Mouse (Mus musculus): ENCODE results near the gene Slc25a33. TPM values are rescaled to one million over a fixed set of nuclear protein-coding genes. Genes with fewer than 3 reads are reported as not detected.
A peak's percentile ranks its signal among the peaks of the same experiment; 100 is the strongest.
"Not testable (repeated sequence)": the region's sequence is repeated elsewhere in the genome, so short reads cannot be mapped to it uniquely, and the experiment has no call there.

Gene Slc25a33
- 31.8 and 32.7 TPM in 2 replicates for polyA plus RNA-seq (2015; fragmentation: Nextera tagmentation; extraction: Ambion mirVana)

DNA sequence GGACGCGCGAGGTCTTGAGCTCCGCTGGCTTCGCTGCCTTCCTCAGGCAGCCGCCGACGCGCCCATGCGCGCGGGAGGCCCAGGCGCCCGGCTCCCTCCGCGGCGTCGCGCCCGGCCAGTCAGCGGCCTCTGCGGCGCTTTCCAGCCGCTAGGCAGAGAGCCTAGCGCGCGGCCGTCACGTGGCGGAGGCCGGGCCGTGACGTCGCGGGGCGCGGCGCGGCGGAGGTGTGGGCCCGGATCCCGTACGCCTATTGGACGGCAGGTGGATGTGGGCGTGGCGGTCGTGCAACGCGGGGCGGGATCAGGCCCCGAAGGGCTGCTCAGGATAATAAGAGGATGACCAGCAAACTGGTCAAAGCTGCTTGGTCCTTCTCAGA is at the start of gene Slc25a33:
Gene Slc25a33, minus strand, starts transcription at position 184 of the 377 bp plus-strand sequence.
- peak within 1 kb of the TSS; percentile 86 for H3K27ac ChIP-seq (replicated peaks)
- whole genome bisulfite sequencing, result under 1% methylated on average over 44 of the region's 51 CpGs
- peaks cover 4% of the 10 kb centered on the region; the same call in 1 of the 2 replicates for H3K27me3 ChIP-seq
- peak within 1 kb of the TSS; percentile 98 for H3K4me2 ChIP-seq
- H3K9ac ChIP-seq, result peak within 1 kb of the TSS; percentile 92
- ATAC-seq (ENCODE audit: low read depth), result peak; percentile 95
- peak within 1 kb of the TSS; percentile 78 for H3K4me3 ChIP-seq
- H3K36me3 ChIP-seq, result no peaks in the 10 kb centered on the region
- H3K9me3 ChIP-seq, result no peaks in the 10 kb centered on the region
- H3K4me1 ChIP-seq (replicated peaks), result peaks cover 31% of the 10 kb centered on the region

DNA sequence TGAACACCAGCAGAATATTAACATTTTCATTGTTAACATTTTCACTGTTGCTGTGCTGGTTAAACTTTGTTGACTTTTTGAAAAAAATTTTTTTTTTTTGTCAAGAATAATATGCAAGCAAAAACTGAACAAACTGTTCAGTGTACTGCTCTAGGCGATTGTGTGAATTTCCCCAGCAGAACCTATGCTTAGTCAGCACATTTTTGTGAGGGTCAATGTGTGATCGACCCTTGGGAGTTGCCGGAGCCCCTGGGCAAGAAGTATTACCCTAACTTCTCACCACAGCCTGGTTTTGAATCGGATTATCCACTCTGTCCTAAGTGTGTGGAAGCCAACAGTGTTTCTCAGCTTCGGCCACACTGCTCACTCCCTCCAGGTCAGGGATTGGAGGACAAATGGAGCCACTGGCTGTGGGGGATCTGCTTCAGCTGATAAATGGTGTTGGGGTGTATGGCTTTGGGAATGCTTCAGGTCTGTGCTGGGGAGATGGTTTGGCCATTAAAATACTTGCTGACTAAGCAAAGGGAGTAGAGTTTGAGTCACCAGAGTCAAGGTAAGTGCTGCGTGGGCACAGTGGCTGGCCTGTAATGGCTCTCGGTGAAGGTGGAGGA is 48.6 kb upstream of the Slc25a33 start:
- H3K4me3 ChIP-seq, result no peak overlapping the region
- H3K27ac ChIP-seq (replicated peaks), result 0 out of 2 replicates have a peak overlapping the region, but pooled peaks have one; percentile 38
- no peaks in the 10 kb centered on the region for H3K36me3 ChIP-seq
- no peaks in the 10 kb centered on the region for H3K27me3 ChIP-seq
- H3K9me3 ChIP-seq, result no peaks in the 10 kb centered on the region
- H3K9ac ChIP-seq, result no peak overlapping the region
- no peak for ATAC-seq (ENCODE audit: low read depth)
- H3K4me1 ChIP-seq (replicated peaks), result peaks cover 8% of the 10 kb centered on the region; the same call in 1 of the 2 replicates
- WGBS, result 78% methylated on average over 7 of the region's 7 CpGs
- no peak overlapping the region for H3K4me2 ChIP-seq

DNA sequence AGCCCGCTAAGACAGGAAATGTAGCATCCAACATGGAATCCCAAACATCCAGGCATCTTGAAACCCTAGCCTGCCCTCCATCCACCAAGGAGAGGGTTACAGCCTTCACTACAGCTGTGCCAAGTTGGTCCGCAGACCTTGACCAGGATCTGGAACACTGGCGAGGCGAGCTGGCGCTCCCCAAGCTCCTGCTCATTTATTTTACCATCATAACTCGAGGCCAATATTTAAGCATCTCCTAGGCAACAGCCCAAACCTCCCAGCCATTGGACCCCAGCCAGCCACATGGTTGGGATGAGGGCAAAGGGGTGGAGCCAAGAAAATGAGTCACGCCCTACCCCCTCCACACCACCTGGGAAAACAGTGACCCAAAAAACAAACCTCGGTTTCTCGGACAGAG is 48.0 kb upstream of the Slc25a33 start:
- no peak overlapping the region for H3K4me3 ChIP-seq
- no peak overlapping the region for H3K4me2 ChIP-seq
- WGBS, result 48% methylated on average over 9 of the region's 9 CpGs
- no peak overlapping the region for H3K9ac ChIP-seq
- no peak overlapping the region for H3K27ac ChIP-seq (replicated peaks)
- peaks cover 8% of the 10 kb centered on the region; the same call in 1 of the 2 replicates for H3K4me1 ChIP-seq (replicated peaks)
- no peaks in the 10 kb centered on the region for H3K27me3 ChIP-seq
- no peaks in the 10 kb centered on the region for H3K36me3 ChIP-seq
- ATAC-seq (ENCODE audit: low read depth), result no peak; the same call in 1 of the 2 replicates
- H3K9me3 ChIP-seq, result no peaks in the 10 kb centered on the region

DNA sequence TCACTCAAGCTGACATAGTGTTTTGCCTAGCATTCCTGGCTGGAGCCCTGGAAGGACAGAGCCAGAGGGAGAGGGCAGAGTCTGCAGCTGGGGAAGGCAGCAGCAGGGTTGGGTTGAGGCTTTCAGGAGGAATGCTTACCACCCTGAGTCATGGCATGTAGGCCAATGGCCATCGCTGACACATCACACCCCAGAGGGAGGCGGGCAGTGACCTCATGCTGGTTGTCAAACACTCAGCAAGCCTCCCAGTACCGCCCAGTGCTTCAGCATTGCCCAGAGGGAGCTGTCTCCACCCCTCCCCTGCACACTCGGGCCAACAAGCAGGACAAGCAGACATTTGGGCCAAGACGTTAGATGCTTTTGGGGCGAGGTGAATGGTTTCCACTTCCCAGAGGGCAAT is 46.5 kb upstream of the Slc25a33 start:
- Histone ChIP-seq H3K9ac (no peak overlapping the region), H3K36me3 (no peaks in the 10 kb centered on the region), H3K4me1 (replicated peaks) (peaks cover 8% of the 10 kb centered on the region; the same call in 1 of the 2 replicates), H3K27ac (replicated peaks) (no peak overlapping the region), H3K4me3 (no peak overlapping the region), H3K4me2 (no peak overlapping the region), H3K9me3 (no peaks in the 10 kb centered on the region), H3K27me3 (no peaks in the 10 kb centered on the region)
- no peak for ATAC-seq (ENCODE audit: low read depth)
- 42% methylated on average over 6 of the region's 6 CpGs for WGBS

DNA sequence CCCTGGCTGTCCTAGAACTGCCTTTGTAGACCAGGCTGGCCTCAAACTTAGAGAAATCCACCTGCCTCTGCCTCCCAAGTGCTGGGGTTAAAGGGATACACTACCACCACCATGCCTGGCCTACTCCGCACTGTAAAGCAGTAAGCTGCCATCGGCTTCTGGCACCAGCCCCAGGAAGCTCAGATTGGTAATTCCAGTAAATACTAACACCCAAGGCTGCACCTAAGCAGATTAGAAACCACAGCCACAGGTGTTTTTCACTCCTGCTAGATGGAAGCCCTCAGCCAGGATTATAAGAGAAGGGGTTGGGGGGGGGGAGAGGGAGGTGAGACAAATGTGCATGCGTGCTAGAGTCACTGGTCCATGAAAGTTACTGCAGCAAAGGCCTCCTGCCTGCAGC is 45.1 kb upstream of the Slc25a33 start:
- H3K4me3 ChIP-seq, result no peak overlapping the region
- no peak overlapping the region for H3K4me2 ChIP-seq
- H3K9me3 ChIP-seq, result no peaks in the 10 kb centered on the region
- H3K27me3 ChIP-seq, result no peaks in the 10 kb centered on the region
- H3K27ac ChIP-seq (replicated peaks), result no peak overlapping the region
- H3K9ac ChIP-seq, result no peak overlapping the region
- H3K4me1 ChIP-seq (replicated peaks), result peaks cover 8% of the 10 kb centered on the region; the same call in 1 of the 2 replicates
- 88% methylated on average over 3 of the region's 3 CpGs for WGBS
- no peaks in the 10 kb centered on the region for H3K36me3 ChIP-seq
- ATAC-seq (ENCODE audit: low read depth), result no peak

DNA sequence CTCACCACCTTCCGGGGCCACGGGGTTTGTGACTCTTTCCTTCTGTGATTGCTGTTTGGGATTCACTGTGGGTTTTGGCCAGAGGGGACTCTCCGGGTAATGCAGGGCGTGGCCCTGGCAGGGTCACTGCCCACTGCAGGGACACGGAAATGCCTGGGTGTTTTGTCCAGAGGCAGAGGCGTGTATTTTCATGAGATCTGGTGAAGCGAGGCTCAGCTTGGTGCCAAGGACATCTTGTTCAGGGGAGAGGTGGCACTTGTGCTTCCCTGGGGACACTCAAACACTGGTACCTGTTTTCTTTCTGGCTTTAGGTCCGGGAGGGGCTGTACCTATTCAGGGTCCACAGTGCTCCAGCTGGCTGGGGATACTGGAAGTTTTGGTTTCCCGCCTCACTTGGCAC is 42.5 kb upstream of the Slc25a33 start:
- H3K4me3 ChIP-seq, result no peak overlapping the region
- H3K9me3 ChIP-seq, result no peaks in the 10 kb centered on the region
- no peak overlapping the region for H3K9ac ChIP-seq
- no peaks in the 10 kb centered on the region for H3K27me3 ChIP-seq
- 86% methylated on average over 9 of the region's 9 CpGs for WGBS
- H3K27ac ChIP-seq (replicated peaks), result no peak overlapping the region
- H3K36me3 ChIP-seq, result no peaks in the 10 kb centered on the region
- ATAC-seq (ENCODE audit: low read depth), result no peak
- peaks cover 7% of the 10 kb centered on the region; the same call in 1 of the 2 replicates for H3K4me1 ChIP-seq (replicated peaks)
- no peak overlapping the region for H3K4me2 ChIP-seq

DNA sequence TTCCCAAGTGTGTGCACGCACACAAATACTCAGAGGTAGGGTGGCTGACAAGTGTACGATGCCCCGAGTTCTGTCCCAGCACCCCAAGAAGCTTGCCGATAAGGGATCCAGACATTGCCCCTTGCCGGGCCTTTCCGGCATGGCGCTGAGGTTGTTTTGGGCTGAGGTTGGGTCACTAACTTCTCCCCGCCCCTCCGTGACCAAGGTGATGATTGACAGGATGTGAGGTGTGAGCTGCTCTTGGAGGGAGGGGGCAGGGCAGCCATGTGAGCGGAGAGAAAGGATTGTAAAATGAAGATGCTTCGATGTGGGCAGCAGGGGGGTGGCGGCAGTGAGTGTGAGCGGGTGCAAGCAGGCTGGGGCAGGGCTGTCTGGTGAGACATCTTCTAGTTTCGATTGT is 41.5 kb upstream of the Slc25a33 start:
- no peak overlapping the region for H3K9ac ChIP-seq
- no peaks in the 10 kb centered on the region for H3K9me3 ChIP-seq
- H3K4me1 ChIP-seq (replicated peaks), result peaks cover 7% of the 10 kb centered on the region; the same call in 1 of the 2 replicates
- no peaks in the 10 kb centered on the region for H3K36me3 ChIP-seq
- no peak overlapping the region for H3K4me3 ChIP-seq
- H3K27me3 ChIP-seq, result peaks cover 1% of the 10 kb centered on the region
- H3K27ac ChIP-seq (replicated peaks), result no peak overlapping the region
- H3K4me2 ChIP-seq, result no peak overlapping the region
- 89% methylated on average over 14 of the region's 14 CpGs for WGBS
- no peak for ATAC-seq (ENCODE audit: low read depth)

DNA sequence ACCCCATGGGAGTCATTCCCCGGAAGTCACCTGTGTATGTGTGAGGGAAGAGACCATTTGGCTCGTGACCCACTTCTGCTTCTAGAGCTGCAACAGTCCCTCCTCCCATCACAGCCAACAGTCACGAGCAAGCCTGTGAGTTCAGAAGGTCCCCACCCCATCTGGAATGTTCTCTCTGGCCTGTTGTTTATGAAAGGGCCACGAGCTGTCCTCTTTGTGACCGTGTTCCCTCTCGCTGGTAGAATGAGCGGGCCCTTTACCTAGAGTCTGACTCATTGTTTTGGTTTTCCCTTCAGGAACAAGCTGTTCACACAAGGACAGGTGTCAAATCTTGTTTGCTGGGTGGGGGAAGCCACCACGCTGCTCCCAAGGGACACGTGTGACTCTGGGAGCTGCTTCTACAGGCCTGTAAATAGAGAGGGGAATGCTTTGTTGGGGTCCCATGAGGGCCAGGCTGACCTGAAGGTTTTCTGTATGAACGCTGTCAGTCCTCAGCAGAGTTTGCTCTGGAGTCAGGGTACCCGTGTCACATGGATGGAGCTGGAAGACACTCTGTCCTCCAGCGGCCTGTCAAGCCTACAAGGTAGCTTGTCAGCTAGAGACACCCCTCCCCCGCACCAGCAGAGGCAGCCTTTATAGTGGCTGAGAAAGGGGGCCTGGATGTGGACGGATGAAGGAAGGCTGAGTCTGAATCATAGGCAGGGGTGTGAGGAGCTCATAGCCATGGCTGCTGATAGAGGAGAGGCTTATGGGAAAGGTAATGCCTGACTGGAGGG is 39.5 kb upstream of the Slc25a33 start:
- H3K27me3 ChIP-seq, result peaks cover 12% of the 10 kb centered on the region
- no peak overlapping the region for H3K4me2 ChIP-seq
- no peak overlapping the region for H3K4me3 ChIP-seq
- peaks cover 13% of the 10 kb centered on the region for H3K4me1 ChIP-seq (replicated peaks)
- WGBS, result 66% methylated on average over 14 of the region's 14 CpGs
- no peak for ATAC-seq (ENCODE audit: low read depth)
- no peak overlapping the region for H3K27ac ChIP-seq (replicated peaks)
- H3K36me3 ChIP-seq, result no peaks in the 10 kb centered on the region
- H3K9ac ChIP-seq, result 0 out of 2 replicates have a peak overlapping the region, but pooled peaks have one; percentile 4
- H3K9me3 ChIP-seq, result no peaks in the 10 kb centered on the region

DNA sequence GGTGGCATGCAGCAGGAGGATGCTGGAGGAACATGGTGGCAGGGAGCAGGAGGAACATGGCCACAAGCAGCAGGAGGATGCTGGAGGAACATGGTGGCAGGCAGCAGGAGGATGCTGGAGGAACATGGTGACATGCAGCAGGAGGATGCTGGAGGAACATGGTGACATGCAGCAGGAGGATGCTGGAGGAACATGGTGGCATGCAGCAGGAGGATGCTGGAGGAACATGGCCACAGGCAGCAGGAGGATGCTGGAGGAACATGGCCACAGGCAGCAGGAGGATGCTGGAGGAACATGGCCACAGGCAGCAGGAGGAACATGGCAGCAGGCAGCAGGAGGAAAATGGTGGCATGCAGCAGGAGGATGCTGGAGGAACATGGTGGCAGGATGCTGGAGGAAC is 36.3 kb upstream of the Slc25a33 start:
- not testable (repeated sequence) for H3K27ac ChIP-seq (replicated peaks); H3K36me3 ChIP-seq; H3K9me3 ChIP-seq; H3K4me3 ChIP-seq; H3K4me2 ChIP-seq; ATAC-seq (ENCODE audit: low read depth)
- peak overlapping the region; percentile 42; the same call in 1 of the 2 replicates for H3K9ac ChIP-seq
- peaks cover 19% of the 10 kb centered on the region for H3K4me1 ChIP-seq (replicated peaks)
- H3K27me3 ChIP-seq, result peaks cover 18% of the 10 kb centered on the region

DNA sequence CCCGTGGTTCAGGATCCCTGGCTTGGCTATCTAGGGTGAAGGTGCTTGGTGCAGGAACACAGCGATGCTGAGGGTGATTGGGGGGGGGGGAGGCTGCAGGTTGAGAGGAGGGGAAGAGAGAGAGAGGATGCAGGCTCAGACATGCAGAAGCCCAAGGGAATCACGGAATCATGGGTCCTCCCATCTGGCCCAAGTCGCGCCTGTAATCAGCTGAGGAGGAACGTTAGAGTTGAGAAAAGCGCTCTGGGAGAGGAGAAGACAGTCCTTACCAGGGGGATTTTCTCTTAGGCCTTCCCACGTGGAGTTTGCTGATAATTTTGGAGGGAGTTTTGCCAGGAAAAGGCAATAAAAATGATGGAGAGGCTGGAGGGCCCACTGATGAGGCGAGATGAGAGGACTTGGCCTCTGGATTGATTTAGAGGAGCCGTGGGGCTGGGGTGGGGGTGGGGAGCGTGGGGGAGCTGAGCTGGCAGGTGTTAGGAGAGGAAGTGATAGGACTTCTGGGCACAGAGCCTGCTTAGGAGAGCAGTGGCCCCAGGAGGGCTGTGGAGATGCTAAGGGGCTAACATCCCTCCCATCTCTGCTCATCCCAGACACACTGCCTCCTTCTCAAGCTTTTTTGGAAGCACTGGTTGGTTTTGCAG is 34.6 kb upstream of the Slc25a33 start:
- peaks cover 19% of the 10 kb centered on the region for H3K27me3 ChIP-seq
- WGBS, result 30% methylated on average over 11 of the region's 11 CpGs
- H3K36me3 ChIP-seq, result no peaks in the 10 kb centered on the region
- no peak overlapping the region for H3K9ac ChIP-seq
- no peak overlapping the region for H3K4me2 ChIP-seq
- ATAC-seq (ENCODE audit: low read depth), result no peak; the same call in 1 of the 2 replicates
- H3K27ac ChIP-seq (replicated peaks), result no peak overlapping the region
- peaks cover 15% of the 10 kb centered on the region for H3K4me1 ChIP-seq (replicated peaks)
- no peaks in the 10 kb centered on the region for H3K9me3 ChIP-seq
- no peak overlapping the region for H3K4me3 ChIP-seq

DNA sequence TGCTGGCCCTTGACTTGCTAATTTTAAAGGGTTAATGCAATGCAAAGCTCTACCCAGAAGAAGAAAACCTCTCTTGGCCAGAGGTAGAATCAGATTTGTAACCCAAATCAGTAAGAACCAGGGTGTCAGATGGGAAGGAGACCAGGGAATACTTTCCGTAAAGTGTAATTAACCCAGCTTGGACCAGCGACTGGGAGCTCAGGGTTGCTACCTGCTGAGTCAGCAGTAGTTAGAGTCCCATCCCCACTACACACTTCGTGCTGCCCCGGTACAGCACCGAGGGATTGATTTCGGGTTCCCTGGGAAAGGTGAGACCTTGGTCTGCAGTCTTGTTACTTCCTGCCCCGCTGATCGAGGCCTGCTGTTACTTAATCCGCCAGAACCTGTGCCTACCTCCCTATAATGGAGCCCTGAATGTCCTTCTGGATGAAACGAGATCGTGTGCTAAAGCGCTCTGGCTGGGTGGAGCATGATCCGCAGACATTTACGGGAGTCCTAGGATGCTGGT is 34.0 kb upstream of the Slc25a33 start:
- Histone ChIP-seq H3K9ac (no peak overlapping the region), H3K4me1 (replicated peaks) (peaks cover 12% of the 10 kb centered on the region), H3K9me3 (no peaks in the 10 kb centered on the region), H3K4me3 (no peak overlapping the region), H3K27ac (replicated peaks) (no peak overlapping the region), H3K27me3 (peaks cover 22% of the 10 kb centered on the region), H3K4me2 (no peak overlapping the region), H3K36me3 (no peaks in the 10 kb centered on the region)
- no peak for ATAC-seq (ENCODE audit: low read depth)
- 44% methylated on average over 14 of the region's 14 CpGs for WGBS
